ENCODE assay signal across 9 mouse cellular contexts in genomic region chr5:120302307-120302706, GRCm38 (mm10).
DNase-seq lines count a peak whose midpoint lies in the region; ATAC-seq lines count a peak whose summit lies in the region.
"Had no signal": no experiment of that assay in that cellular context is flagged by ENCODE, and none has a peak within 500 bp of the region (broad histone marks: within the 10 kb centered on the region; RNA-seq: fewer than 3 reads in every experiment).

No protein-coding gene starts in this region.

- no peak for DNase-seq in heart, adult 8-10 months (ENCODE audit: low spot score)
- peak; percentile 74 for DNase-seq in embryo, embryonic 11 days
- no peak for DNase-seq in adrenal gland, postnatal 14 days
- DNase-seq in cerebellum, adult 11-12 months: no peak
- no peak for DNase-seq in yolk sac, embryonic 10.5 days (ENCODE audit: low spot score)
- DNase-seq: thymus, adult 2 months had no signal

- H3K4me2 ChIP-seq in heart, embryonic 16.5 days (ENCODE audit: low read depth, low read length): peak overlapping the region; percentile 39
- H3K4me2 ChIP-seq in hindbrain, embryonic 13.5 days: peak overlapping the region; percentile 58
- H3K4me2 ChIP-seq in midbrain, embryonic 16.5 days (ENCODE audit: low read length): peak overlapping the region; percentile 83

- H3K9me3 ChIP-seq in heart, embryonic 16.5 days (replicated peaks; ENCODE audit: control insufficient read depth, low read length): no peaks in the 10 kb centered on the region
- H3K9me3 ChIP-seq in hindbrain, embryonic 13.5 days: no peaks in the 10 kb centered on the region
- H3K9me3 ChIP-seq in midbrain, embryonic 16.5 days (replicated peaks; ENCODE audit: control insufficient read depth, low read length, poor library complexity, severe bottlenecking): no peaks in the 10 kb centered on the region

- H3K9ac ChIP-seq in heart, embryonic 16.5 days (ENCODE audit: low read length): no peak overlapping the region
- peak overlapping the region; percentile 73 for H3K9ac ChIP-seq in hindbrain, embryonic 13.5 days
- H3K9ac ChIP-seq in midbrain, embryonic 16.5 days (ENCODE audit: low read depth, low read length): peak overlapping the region; percentile 77

- 3% methylated on average over 47 of the region's 47 CpGs for WGBS in heart, embryonic 16.5 days
- WGBS in hindbrain, embryonic 13.5 days: under 1% methylated on average over 47 of the region's 47 CpGs
- under 1% methylated on average over 45 of the region's 47 CpGs for WGBS in midbrain, embryonic 16.5 days

- H3K27me3 ChIP-seq in heart, embryonic 16.5 days (ENCODE audit: control insufficient read depth, insufficient read depth, low read length): peaks cover 74% of the 10 kb centered on the region
- H3K27me3 ChIP-seq in hindbrain, embryonic 13.5 days: peaks cover 69% of the 10 kb centered on the region
- H3K27me3 ChIP-seq in midbrain, embryonic 16.5 days (ENCODE audit: control insufficient read depth, insufficient read depth, low read depth, low read length): peaks cover 3% of the 10 kb centered on the region; the same call in 1 of the 2 replicates

- no peak for ATAC-seq in heart, embryonic 16.5 days (replicated peaks; ENCODE audit: extremely low read depth, insufficient read depth, low FRiP score)
- no peak for ATAC-seq in hindbrain, embryonic 13.5 days (ENCODE audit: low FRiP score)
- ATAC-seq in midbrain, embryonic 16.5 days: no peak

- peak overlapping the region; percentile 23 for H3K4me3 ChIP-seq in heart, embryonic 16.5 days (ENCODE audit: low read length)
- H3K4me3 ChIP-seq in hindbrain, embryonic 13.5 days: peak overlapping the region; percentile 35
- H3K4me3 ChIP-seq in midbrain, embryonic 16.5 days (ENCODE audit: low read depth, low read length): peak overlapping the region; percentile 39

- H3K36me3 ChIP-seq in heart, embryonic 16.5 days (ENCODE audit: control insufficient read depth, insufficient read depth): no peaks in the 10 kb centered on the region
- H3K36me3 ChIP-seq in hindbrain, embryonic 13.5 days: no peaks in the 10 kb centered on the region
- H3K36me3 ChIP-seq in midbrain, embryonic 16.5 days (ENCODE audit: control insufficient read depth, insufficient read depth, low read length): no peaks in the 10 kb centered on the region

- no peaks in the 10 kb centered on the region for H3K4me1 ChIP-seq in heart, embryonic 16.5 days (ENCODE audit: control insufficient read depth, insufficient read depth, low read length)
- peaks cover 47% of the 10 kb centered on the region for H3K4me1 ChIP-seq in hindbrain, embryonic 13.5 days (replicated peaks)
- peaks cover 25% of the 10 kb centered on the region for H3K4me1 ChIP-seq in midbrain, embryonic 16.5 days (ENCODE audit: control insufficient read depth, insufficient read depth, low read length)

- no peak overlapping the region for H3K27ac ChIP-seq in heart, embryonic 16.5 days (ENCODE audit: low read length)
- peak overlapping the region; percentile 83 for H3K27ac ChIP-seq in hindbrain, embryonic 13.5 days
- H3K27ac ChIP-seq in midbrain, embryonic 16.5 days (ENCODE audit: low read length): peak overlapping the region; percentile 67
